Mouse (Mus musculus): ENCODE results near the gene Cyp24a1. TPM values are rescaled to one million over a fixed set of nuclear protein-coding genes. Genes with fewer than 3 reads are reported as not detected.

The Cyp24a1 gene
- polyA plus RNA-seq, 1 experiment = 0.01 TPM

- H3ac ChIP-seq (ENCODE audit: control insufficient read depth, insufficient read length) = no peak overlapping the region
- no peaks in the 10 kb centered on the region for H3K27me3 ChIP-seq (ENCODE audit: control insufficient read depth, insufficient read depth, insufficient read length)
- no peaks in the 10 kb centered on the region for H3K36me3 ChIP-seq (ENCODE audit: control insufficient read depth, insufficient read depth)
- no peaks in the 10 kb centered on the region for H3K79me2 ChIP-seq (ENCODE audit: control insufficient read depth, insufficient read depth)
- TF ChIP-seq REST (IDR thresholded peaks at IDR 0.05; ENCODE audit: insufficient read depth, insufficient read length) (no peak), TCF3 (IDR thresholded peaks at IDR 0.05; ENCODE audit: insufficient read length, low read depth) (no peak), USF1 (IDR thresholded peaks at IDR 0.05; ENCODE audit: low read depth) (no peak), MYOD1 (IDR thresholded peaks at IDR 0.05; ENCODE audit: control insufficient read depth in 1 of 3, insufficient read length in 2 of 3, low read depth in 2 of 3) (no peak), MAX (IDR thresholded peaks at IDR 0.05; ENCODE audit: low read depth) (no peak), SRF (IDR thresholded peaks at IDR 0.05; ENCODE audit: control insufficient read depth, insufficient read length, low read depth) (no peak), POLR2AphosphoS2 (IDR thresholded peaks at IDR 0.05; ENCODE audit: insufficient read length, low read depth) (no peak), MYOG (IDR thresholded peaks at IDR 0.05; ENCODE audit: control insufficient read depth in 1 of 3, insufficient read depth in 1 of 3, insufficient read length in 2 of 3, low read depth in 2 of 3) (no peak), TCF12 (IDR thresholded peaks at IDR 0.05; ENCODE audit: insufficient read depth, poor library complexity, severe bottlenecking) (no peak), POLR2A (IDR thresholded peaks at IDR 0.05; ENCODE audit: insufficient read length, low read depth) (no peak), E2F4 (IDR thresholded peaks at IDR 0.05; ENCODE audit: insufficient read depth) (no peak), CEBPB (IDR thresholded peaks at IDR 0.05; ENCODE audit: insufficient read depth, poor library complexity, severe bottlenecking) (no peak)
- peak overlapping the region; percentile 36 for H3K4me2 ChIP-seq (ENCODE audit: low read depth)
- H3K4me3 ChIP-seq = no peak overlapping the region
These were observed 51.1 kb downstream of the Cyp24a1 start for GRCm38 (mm10) chr2:170445861-170446260.

GRCm38 (mm10) chr2:170442535-170442934 is 54.4 kb downstream of the Cyp24a1 start:
- TF ChIP-seq REST (IDR thresholded peaks at IDR 0.05; ENCODE audit: insufficient read depth, insufficient read length) (no peak), TCF12 (IDR thresholded peaks at IDR 0.05; ENCODE audit: insufficient read depth, poor library complexity, severe bottlenecking) (no peak), E2F4 (IDR thresholded peaks at IDR 0.05; ENCODE audit: insufficient read depth) (no peak), SRF (IDR thresholded peaks at IDR 0.05; ENCODE audit: control insufficient read depth, insufficient read length, low read depth) (no peak), TCF3 (IDR thresholded peaks at IDR 0.05; ENCODE audit: insufficient read length, low read depth) (no peak), USF1 (IDR thresholded peaks at IDR 0.05; ENCODE audit: low read depth) (no peak), MYOG (IDR thresholded peaks at IDR 0.05; ENCODE audit: control insufficient read depth in 1 of 3, insufficient read depth in 1 of 3, insufficient read length in 2 of 3, low read depth in 2 of 3) (no peak), MAX (IDR thresholded peaks at IDR 0.05; ENCODE audit: low read depth) (no peak), CEBPB (IDR thresholded peaks at IDR 0.05; ENCODE audit: insufficient read depth, poor library complexity, severe bottlenecking) (no peak), MYOD1 (IDR thresholded peaks at IDR 0.05; ENCODE audit: control insufficient read depth in 1 of 3, insufficient read length in 2 of 3, low read depth in 2 of 3) (no peak), POLR2A (IDR thresholded peaks at IDR 0.05; ENCODE audit: insufficient read length, low read depth) (no peak), POLR2AphosphoS2 (IDR thresholded peaks at IDR 0.05; ENCODE audit: insufficient read length, low read depth) (no peak)
- H3K4me2 ChIP-seq (ENCODE audit: low read depth) = no peak overlapping the region
- no peak overlapping the region for H3K4me3 ChIP-seq
- no peak overlapping the region for H3ac ChIP-seq (ENCODE audit: control insufficient read depth, insufficient read length)
- no peaks in the 10 kb centered on the region for H3K27me3 ChIP-seq (ENCODE audit: control insufficient read depth, insufficient read depth, insufficient read length)
- H3K79me2 ChIP-seq (ENCODE audit: control insufficient read depth, insufficient read depth) = no peaks in the 10 kb centered on the region
- H3K36me3 ChIP-seq (ENCODE audit: control insufficient read depth, insufficient read depth) = no peaks in the 10 kb centered on the region

- Histone ChIP-seq H3K4me3 (no peak overlapping the region), H3ac (ENCODE audit: control insufficient read depth, insufficient read length) (no peak overlapping the region), H3K36me3 (ENCODE audit: control insufficient read depth, insufficient read depth) (no peaks in the 10 kb centered on the region), H3K79me2 (ENCODE audit: control insufficient read depth, insufficient read depth) (no peaks in the 10 kb centered on the region), H3K27me3 (ENCODE audit: control insufficient read depth, insufficient read depth, insufficient read length) (no peaks in the 10 kb centered on the region), H3K4me2 (ENCODE audit: low read depth) (no peak overlapping the region)
- TF ChIP-seq E2F4 (IDR thresholded peaks at IDR 0.05; ENCODE audit: insufficient read depth) (no peak), POLR2AphosphoS2 (IDR thresholded peaks at IDR 0.05; ENCODE audit: insufficient read length, low read depth) (no peak), USF1 (IDR thresholded peaks at IDR 0.05; ENCODE audit: low read depth) (no peak), MYOG (IDR thresholded peaks at IDR 0.05; ENCODE audit: control insufficient read depth in 1 of 3, insufficient read depth in 1 of 3, insufficient read length in 2 of 3, low read depth in 2 of 3) (no peak), MYOD1 (IDR thresholded peaks at IDR 0.05; ENCODE audit: control insufficient read depth in 1 of 3, insufficient read length in 2 of 3, low read depth in 2 of 3) (no peak), CEBPB (IDR thresholded peaks at IDR 0.05; ENCODE audit: insufficient read depth, poor library complexity, severe bottlenecking) (no peak), MAX (IDR thresholded peaks at IDR 0.05; ENCODE audit: low read depth) (no peak), TCF12 (IDR thresholded peaks at IDR 0.05; ENCODE audit: insufficient read depth, poor library complexity, severe bottlenecking) (no peak), TCF3 (IDR thresholded peaks at IDR 0.05; ENCODE audit: insufficient read length, low read depth) (no peak), SRF (IDR thresholded peaks at IDR 0.05; ENCODE audit: control insufficient read depth, insufficient read length, low read depth) (no peak), REST (IDR thresholded peaks at IDR 0.05; ENCODE audit: insufficient read depth, insufficient read length) (no peak), POLR2A (IDR thresholded peaks at IDR 0.05; ENCODE audit: insufficient read length, low read depth) (no peak)
These were observed 58.2 kb downstream of the Cyp24a1 start for GRCm38 (mm10) chr2:170438782-170439181.

GRCm38 (mm10) chr2:170436204-170436603 is 60.7 kb downstream of the Cyp24a1 start:
- Histone ChIP-seq H3K36me3 (ENCODE audit: control insufficient read depth, insufficient read depth) (no peaks in the 10 kb centered on the region), H3K27me3 (ENCODE audit: control insufficient read depth, insufficient read depth, insufficient read length) (no peaks in the 10 kb centered on the region), H3K4me2 (ENCODE audit: low read depth) (no peak overlapping the region), H3K4me3 (no peak overlapping the region), H3K79me2 (ENCODE audit: control insufficient read depth, insufficient read depth) (no peaks in the 10 kb centered on the region), H3ac (ENCODE audit: control insufficient read depth, insufficient read length) (no peak overlapping the region)
- TF ChIP-seq REST (IDR thresholded peaks at IDR 0.05; ENCODE audit: insufficient read depth, insufficient read length) (no peak), SRF (IDR thresholded peaks at IDR 0.05; ENCODE audit: control insufficient read depth, insufficient read length, low read depth) (no peak), E2F4 (IDR thresholded peaks at IDR 0.05; ENCODE audit: insufficient read depth) (no peak), CEBPB (IDR thresholded peaks at IDR 0.05; ENCODE audit: insufficient read depth, poor library complexity, severe bottlenecking) (no peak), TCF3 (IDR thresholded peaks at IDR 0.05; ENCODE audit: insufficient read length, low read depth) (no peak), USF1 (IDR thresholded peaks at IDR 0.05; ENCODE audit: low read depth) (no peak), MYOG (IDR thresholded peaks at IDR 0.05; ENCODE audit: control insufficient read depth in 1 of 3, insufficient read depth in 1 of 3, insufficient read length in 2 of 3, low read depth in 2 of 3) (no peak), POLR2AphosphoS2 (IDR thresholded peaks at IDR 0.05; ENCODE audit: insufficient read length, low read depth) (no peak), POLR2A (IDR thresholded peaks at IDR 0.05; ENCODE audit: insufficient read length, low read depth) (no peak), MYOD1 (IDR thresholded peaks at IDR 0.05; ENCODE audit: control insufficient read depth in 1 of 3, insufficient read length in 2 of 3, low read depth in 2 of 3) (no peak), TCF12 (IDR thresholded peaks at IDR 0.05; ENCODE audit: insufficient read depth, poor library complexity, severe bottlenecking) (no peak), MAX (IDR thresholded peaks at IDR 0.05; ENCODE audit: low read depth) (no peak)

Other genes starting within 250 kb of the Cyp24a1 start
- gene Bcas1, start 69.3 kb downstream of the Cyp24a1 start, polyA plus RNA-seq (2012; fragmentation: generic; extraction: Trizol) = 0.02 TPM
- gene Pfdn4, start 717 bp downstream of the Cyp24a1 start, polyA plus RNA-seq (2012; fragmentation: generic; extraction: Trizol) = 34.0 TPM
- not detected for gene 4930470P17Rik, start 104.9 kb upstream of the Cyp24a1 start, polyA plus RNA-seq (2012; fragmentation: generic; extraction: Trizol)
- gene Dok5, start 234.7 kb upstream of the Cyp24a1 start, polyA plus RNA-seq (2012; fragmentation: generic; extraction: Trizol) = 0.02 TPM

Data from myocyte (in vitro differentiated cells).